Mouse (Mus musculus) testis, adult 2 months (tissue): ENCODE measurements at regions not wholly inside any gene's neighbourhood (a gene's known extent, or its start where the extent isn't known, plus 50 kb on each side); places are given as distances from the start of the nearest gene placed in this dataset.

Source experiments
- CTCF ChIP-seq: fragments of 200-500 bp; IDR thresholded peaks from 2 replicates; pipeline ENCODE4 v1.5.1; 2012; ENCODE audit warnings: low read depth, mild to moderate bottlenecking, inconsistent platforms, low read length, moderate library complexity; ENCODE audit not compliant: control insufficient read depth, insufficient read depth, insufficient replicate concordance
- POLR2A ChIP-seq: fragments of 200-500 bp; IDR thresholded peaks from 2 replicates; pipeline ENCODE4 v1.6.1; 2012; ENCODE audit warnings: low read depth, mild to moderate bottlenecking, inconsistent platforms, low read length, moderate library complexity; ENCODE audit not compliant: control insufficient read depth

- TF ChIP-seq POLR2A (no peak), CTCF (no peak)
Measured at GRCm38 (mm10) chr3:141013521-141014261, 198.5 kb downstream of the Pdha2 start.
